In the genomic region with DNA sequence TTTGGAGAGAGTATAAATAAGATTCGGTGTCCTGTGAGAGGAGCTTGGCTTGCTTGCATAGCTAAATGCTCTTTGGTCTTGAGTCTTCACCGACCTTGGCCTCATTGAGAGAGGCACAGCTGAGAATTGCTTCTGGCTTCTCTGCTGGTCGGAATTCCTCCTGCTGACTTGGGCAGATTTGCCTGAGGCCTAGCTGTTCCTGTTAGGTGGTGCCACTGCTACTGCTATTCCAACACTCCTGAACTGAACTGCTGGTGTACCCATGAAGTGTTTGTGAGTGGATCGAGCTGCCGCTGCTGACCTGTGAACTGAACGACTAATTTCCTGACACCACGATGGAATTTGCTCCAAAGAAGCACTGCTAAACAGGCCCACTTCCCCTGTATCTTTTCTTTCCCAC, we compare ENCODE assay signal across 27 mouse cellular contexts.
DNase-seq lines count a peak whose midpoint lies in the region; ATAC-seq lines count a peak whose summit lies in the region.
"Had no signal": no experiment of that assay in that cellular context is flagged by ENCODE, and none has a peak within 500 bp of the region (broad histone marks: within the 10 kb centered on the region; RNA-seq: fewer than 3 reads in every experiment).

No protein-coding gene starts in this region.

- WGBS in limb, embryonic 11.5 days = 69% methylated on average over 7 of the region's 7 CpGs
- 83% methylated on average over 7 of the region's 7 CpGs for WGBS in limb, embryonic 10.5 days

- no peak overlapping the region for H3K9ac ChIP-seq in limb, embryonic 11.5 days (ENCODE audit: low read length)
- H3K9ac ChIP-seq: embryonic facial prominence, embryonic 12.5 days; embryonic facial prominence, embryonic 15.5 days; forebrain, postnatal 0 days; hindbrain, embryonic 13.5 days; intestine, embryonic 15.5 days had no signal

- no peak overlapping the region for H3K27ac ChIP-seq in limb, embryonic 11.5 days (replicated peaks; ENCODE audit: low read depth, low read length)
- H3K27ac ChIP-seq in limb, embryonic 10.5 days = no peak overlapping the region
- H3K27ac ChIP-seq: embryonic facial prominence, embryonic 12.5 days; embryonic facial prominence, embryonic 15.5 days; gastrocnemius, adult 2 months; heart, embryonic 10.5 days; hindbrain, embryonic 10.5 days; hindbrain, embryonic 13.5 days; intestine, embryonic 15.5 days had no signal

- no peaks in the 10 kb centered on the region for H3K9me3 ChIP-seq in limb, embryonic 11.5 days (ENCODE audit: control insufficient read depth, low read length)
- H3K9me3 ChIP-seq in limb, embryonic 10.5 days (replicated peaks) = no peaks in the 10 kb centered on the region
- H3K9me3 ChIP-seq: embryonic facial prominence, embryonic 12.5 days; embryonic facial prominence, embryonic 15.5 days; heart, embryonic 10.5 days; hindbrain, embryonic 10.5 days; hindbrain, embryonic 13.5 days; intestine, embryonic 15.5 days had no signal

- H3K4me3 ChIP-seq in limb, embryonic 11.5 days (ENCODE audit: low read depth, low read length) = no peak overlapping the region
- no peak overlapping the region for H3K4me3 ChIP-seq in limb, embryonic 10.5 days
- H3K4me3 ChIP-seq: embryonic facial prominence, embryonic 12.5 days; embryonic facial prominence, embryonic 15.5 days; gastrocnemius, adult 2 months; heart, embryonic 10.5 days; hindbrain, embryonic 10.5 days; hindbrain, embryonic 13.5 days; intestine, embryonic 15.5 days had no signal

- H3K36me3 ChIP-seq in limb, embryonic 11.5 days (ENCODE audit: control insufficient read depth, insufficient read depth, low read length) = no peaks in the 10 kb centered on the region
- no peaks in the 10 kb centered on the region for H3K36me3 ChIP-seq in limb, embryonic 10.5 days
- H3K36me3 ChIP-seq: embryonic facial prominence, embryonic 12.5 days; embryonic facial prominence, embryonic 15.5 days; heart, embryonic 10.5 days; hindbrain, embryonic 10.5 days; hindbrain, embryonic 13.5 days; intestine, embryonic 15.5 days had no signal

- H3K27me3 ChIP-seq in limb, embryonic 11.5 days (ENCODE audit: control insufficient read depth, insufficient read depth, low read length) = no peaks in the 10 kb centered on the region
- no peaks in the 10 kb centered on the region for H3K27me3 ChIP-seq in limb, embryonic 10.5 days (ENCODE audit: low read depth, poor library complexity, severe bottlenecking)
- H3K27me3 ChIP-seq: embryonic facial prominence, embryonic 12.5 days; embryonic facial prominence, embryonic 15.5 days; hindbrain, embryonic 13.5 days; intestine, embryonic 15.5 days; Patski had no signal

- peak; percentile 49 to 73 for DNase-seq in adrenal gland, adult (ENCODE audit: inconsistent age in 2 of 2, low spot score in 1 of 2)
- DNase-seq in adrenal gland, adult 18-20 months (ENCODE audit: low spot score in 2 of 2) = no peak
- peak; percentile 1 for DNase-seq in adrenal gland, postnatal 10 days
- DNase-seq in adrenal gland, postnatal 25 days = no peak
- DNase-seq in limb, embryonic 11.5 days (ENCODE audit: low spot score) = peak; percentile 15
- no peak for DNase-seq in limb, embryonic 10.5 days (ENCODE audit: low spot score)
- peak; percentile 2 for DNase-seq in brain, adult 2 months (ENCODE audit: low read depth, low spot score)
- DNase-seq in urinary bladder, postnatal 14 days (ENCODE audit: low spot score) = no peak
- DNase-seq: cerebellum, adult 11 months; cerebellum, adult 2 months; cerebellum, adult 9-11 months; cerebellum, postnatal 25 days; forebrain, postnatal 0 days; gastrocnemius, adult 2 months; gastrocnemius, postnatal 14 days; heart, adult 18-20 months; heart, postnatal 36 days; kidney, adult 11 months had no signal

- no peak for ATAC-seq in limb, embryonic 11.5 days (ENCODE audit: insufficient number of reproducible peaks, low FRiP score, low TSS enrichment, low read depth)
- ATAC-seq: forebrain, embryonic 14.5 days; forebrain, postnatal 0 days; hindbrain, embryonic 16.5 days; intestine, embryonic 15.5 days; Patski had no signal

- H3K4me2 ChIP-seq in limb, embryonic 11.5 days (ENCODE audit: low read depth, severe bottlenecking) = no peak overlapping the region
- H3K4me2 ChIP-seq: embryonic facial prominence, embryonic 12.5 days; embryonic facial prominence, embryonic 15.5 days; hindbrain, embryonic 13.5 days; intestine, embryonic 15.5 days had no signal

- H3K4me1 ChIP-seq in limb, embryonic 11.5 days (ENCODE audit: control insufficient read depth, insufficient read depth, low read length) = no peaks in the 10 kb centered on the region
- no peaks in the 10 kb centered on the region for H3K4me1 ChIP-seq in limb, embryonic 10.5 days
- H3K4me1 ChIP-seq: embryonic facial prominence, embryonic 12.5 days; embryonic facial prominence, embryonic 15.5 days; heart, embryonic 10.5 days; hindbrain, embryonic 10.5 days; hindbrain, embryonic 13.5 days; intestine, embryonic 15.5 days had no signal

Comparison
In these comparisons a context has a peak if more than half of its experiments do, and no peak if none do; other contexts are left out.
1. DNase-seq: peak in adrenal gland, adult (2 of 2), adrenal gland, postnatal 10 days (single experiment), limb, embryonic 11.5 days (single experiment) and brain, adult 2 months (single experiment); none in adrenal gland, adult 18-20 months (0 of 2), adrenal gland, postnatal 25 days (single experiment), limb, embryonic 10.5 days (single experiment) and urinary bladder, postnatal 14 days (single experiment).